Mouse (Mus musculus): ENCODE results near the gene Pbxip1. TPM values are rescaled to one million over a fixed set of nuclear protein-coding genes. Genes with fewer than 3 reads are reported as not detected.

Gene Pbxip1
- total RNA-seq, 2 experiments from 2014 or later, result 49.2 to 56.9 TPM

DNA sequence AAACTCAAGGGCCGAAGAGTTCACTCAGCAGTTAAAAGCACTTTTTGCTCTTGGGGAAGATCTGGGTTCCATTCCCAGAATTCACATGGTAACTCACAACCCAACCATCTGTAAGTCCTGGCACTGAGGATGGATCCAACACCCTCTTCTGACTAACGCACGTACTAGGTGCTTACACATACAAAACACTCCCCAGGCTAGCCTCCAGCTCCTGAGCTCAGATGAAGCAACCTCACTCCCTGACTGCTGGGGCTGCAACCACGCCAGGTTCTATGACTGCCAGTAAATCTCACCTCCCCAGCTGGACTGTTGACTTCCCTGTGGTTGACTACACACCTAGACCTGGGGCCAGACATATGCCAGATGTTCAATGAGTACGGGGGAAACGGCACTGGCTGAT is 29.6 kb upstream of the Pbxip1 start:
- intact Hi-C loops (cut with DNase I), result loop anchor here (2.0 kb wide), 1 partner anchor 42 kb away; no protein-coding TSS in a partner anchor
- DNase-seq (ENCODE audit: low spot score), result no peak

GRCm38 (mm10) chr3:89408448-89408847 is 28.1 kb upstream of the Pbxip1 start:
- intact Hi-C loops (cut with DNase I), result no loop called here
- DNase-seq (ENCODE audit: low spot score), result no peak

GRCm38 (mm10) chr3:89409701-89410100 is 26.8 kb upstream of the Pbxip1 start:
- DNase-seq (ENCODE audit: low spot score), result no peak
- intact Hi-C loops (cut with DNase I), result no loop called here

DNA sequence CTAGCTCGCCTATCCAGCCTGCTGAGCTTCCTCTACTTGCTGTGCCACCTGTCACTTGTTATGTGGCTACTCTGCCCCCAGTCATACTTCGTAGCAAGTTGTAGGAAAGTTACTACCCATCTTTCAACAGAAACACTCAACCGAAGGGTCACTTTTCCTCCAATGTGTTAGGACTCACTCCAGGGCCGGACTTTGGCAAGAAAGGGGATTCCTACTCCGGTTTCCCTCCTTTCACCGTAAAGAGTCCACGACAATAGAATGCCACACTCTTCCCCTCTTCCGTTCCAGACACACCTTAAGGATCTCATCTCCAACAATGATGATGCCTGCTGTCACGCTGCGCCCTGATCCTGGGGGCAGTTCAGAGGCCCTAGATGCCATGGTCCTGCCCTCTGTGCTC is 25.6 kb upstream of the Pbxip1 start:
- DNase-seq (ENCODE audit: low spot score), result no peak
- intact Hi-C loops (cut with DNase I), result no loop called here

DNA sequence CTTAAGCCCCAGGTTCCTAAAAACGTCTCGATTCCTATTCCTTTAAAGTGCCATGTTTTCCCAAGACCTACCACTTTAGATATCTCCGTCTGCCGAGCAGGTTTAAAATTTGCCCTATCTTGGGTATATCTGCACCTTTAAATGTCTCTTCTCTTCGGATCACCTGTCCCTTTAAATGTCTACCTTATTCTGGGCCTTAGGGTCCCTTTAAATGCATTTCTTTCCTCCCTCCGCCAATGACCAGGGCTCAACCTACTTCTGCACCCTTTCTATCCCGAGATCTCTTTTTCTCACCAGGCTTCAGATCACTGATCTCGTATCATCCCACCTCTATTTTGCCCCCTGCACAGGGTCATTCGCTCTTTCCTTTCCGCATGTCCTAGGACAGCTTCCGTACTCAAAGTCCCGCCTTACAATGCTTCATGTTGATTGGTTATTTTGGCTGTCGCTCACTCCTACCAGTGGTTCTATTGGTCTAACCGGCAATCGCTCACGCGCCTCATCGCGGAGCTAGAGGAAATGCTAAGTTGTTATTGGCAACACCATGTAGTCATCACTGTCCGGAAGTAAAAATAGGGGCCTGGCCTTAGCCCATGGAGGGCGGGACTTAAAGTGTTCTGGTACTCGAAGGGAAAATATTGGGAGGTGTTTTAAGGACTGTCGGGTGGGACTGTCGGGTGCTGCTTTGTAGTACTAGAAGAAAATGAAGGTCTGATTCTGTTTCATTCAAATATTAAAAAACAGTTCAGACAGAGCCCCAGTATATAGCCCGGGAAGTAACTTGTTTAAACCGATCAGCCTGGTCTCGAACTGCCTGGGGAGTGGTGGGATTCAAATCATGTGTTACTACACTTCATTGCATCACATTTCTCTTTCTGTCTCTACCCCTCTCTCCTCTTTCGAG is 24.8 kb upstream of the Pbxip1 start, which contains the start of gene Flad1:
TSS of gene Flad1 (minus strand) at position 381 of the 904 bp plus-strand sequence.
- intact Hi-C loops (cut with DNase I), result loop anchor here (2.0 kb wide), 1 partner anchor 15 kb away; no protein-coding TSS in a partner anchor

DNA sequence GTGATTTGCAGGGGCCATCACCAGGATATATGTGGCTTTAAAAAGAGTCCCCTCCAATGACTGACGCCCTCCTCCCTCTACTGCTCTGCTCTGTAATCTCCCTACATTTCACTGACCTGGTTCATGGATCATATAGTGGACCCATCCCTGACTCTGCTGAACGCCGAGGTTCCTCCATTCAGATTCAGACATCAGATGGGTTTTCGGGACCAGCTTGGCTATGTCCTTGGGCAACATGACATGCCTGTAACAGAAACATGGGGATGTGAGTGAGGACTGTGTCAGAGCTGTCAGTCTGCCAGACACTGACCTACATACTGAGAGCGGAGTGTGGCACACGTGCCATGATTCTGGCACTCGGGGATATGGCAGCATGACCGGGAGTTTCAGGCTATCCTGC is 20.3 kb upstream of the Pbxip1 start:
- DNase-seq (ENCODE audit: low spot score), result no peak
- intact Hi-C loops (cut with DNase I), result no loop called here

More for the DNA sequence above, 24.8 kb upstream of the Pbxip1 start, which contains the start of gene Flad1:
- peak; percentile 98 for DNase-seq (ENCODE audit: low spot score)

DNA sequence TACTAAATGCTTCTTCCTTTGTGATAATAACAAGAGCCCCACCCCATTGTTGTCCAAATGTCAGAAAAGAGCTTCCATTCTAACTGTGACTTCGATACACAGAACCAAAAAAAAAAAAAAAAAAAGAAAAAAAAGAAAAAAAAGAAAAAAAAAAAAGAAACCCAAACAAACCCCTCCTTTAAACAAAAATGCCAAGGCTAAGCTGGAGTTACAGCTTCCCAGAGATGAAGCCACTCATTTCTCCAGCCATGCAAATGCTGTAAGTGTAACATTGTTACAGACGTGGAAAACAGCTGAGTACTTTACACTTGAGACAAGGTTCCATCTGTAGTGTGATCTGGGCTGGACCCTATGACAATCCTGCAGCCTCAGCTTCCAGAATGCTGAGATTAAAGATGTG is 19.4 kb upstream of the Pbxip1 start:
- DNase-seq (ENCODE audit: low spot score), result no peak
- intact Hi-C loops (cut with DNase I), result no loop called here

DNA sequence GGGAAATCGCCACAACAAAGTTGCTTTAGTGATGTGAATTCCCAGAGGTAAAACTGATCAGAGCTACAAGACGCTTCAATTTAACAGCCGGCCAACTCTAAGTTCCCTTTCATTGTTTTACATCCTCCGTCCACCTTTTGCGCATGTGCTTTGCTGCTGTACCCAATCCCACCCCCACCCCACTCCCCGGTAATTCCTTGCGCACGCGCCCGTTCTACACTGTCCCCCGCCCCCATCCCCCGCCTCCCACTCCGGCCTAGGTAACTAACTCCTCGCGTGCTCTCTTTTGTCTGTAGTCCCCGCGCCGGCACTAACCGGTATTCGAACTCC is 18.7 kb upstream of the Pbxip1 start:
- no peak for DNase-seq (ENCODE audit: low spot score)
- intact Hi-C loops (cut with DNase I), result no loop called here

DNA sequence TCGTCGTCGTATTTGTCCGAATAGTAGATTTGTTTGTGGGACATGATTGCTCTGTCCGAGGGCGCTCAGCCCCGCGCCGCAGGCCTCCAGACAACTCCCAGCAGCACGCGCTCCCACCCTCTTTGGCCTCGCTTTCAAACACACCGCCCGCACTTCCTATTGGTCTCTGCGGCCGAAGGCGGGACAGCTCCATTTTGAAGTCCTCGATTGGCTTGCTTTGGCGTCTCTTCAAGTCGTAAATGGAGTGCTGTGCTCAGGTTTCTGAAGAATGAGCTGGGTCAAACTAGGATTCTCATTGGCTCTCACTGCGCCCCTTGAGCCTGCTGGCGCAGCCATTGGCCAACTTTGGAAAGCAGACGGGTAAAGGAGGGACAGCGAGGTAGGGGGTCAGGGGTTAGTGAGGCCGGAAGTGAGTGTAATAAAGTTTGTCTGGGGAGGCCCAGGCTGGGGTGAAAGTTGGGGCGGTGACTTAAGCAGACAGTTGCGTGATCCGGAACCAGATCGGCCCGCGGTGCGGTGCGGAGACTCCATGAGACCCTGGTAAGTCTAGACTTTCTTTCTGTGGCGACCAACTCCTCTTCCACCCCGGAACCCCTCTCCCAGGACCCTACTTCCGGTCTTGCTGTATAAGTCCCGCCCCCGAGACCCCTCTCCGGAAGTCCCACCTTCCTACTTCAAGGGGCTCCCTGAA is 18.2 kb upstream of the Pbxip1 start, which contains the start of the genes Cks1b and Shc1:
TSS of gene Cks1b (minus strand) at position 214 of the 691 bp plus-strand sequence.
TSS of gene Shc1 (plus strand) at position 274 of the 691 bp plus-strand sequence.
- intact Hi-C loops (cut with DNase I), result no loop called here
- DNase-seq (ENCODE audit: low spot score), result peak; percentile 97

- intact Hi-C loops (cut with DNase I), result no loop called here
- DNase-seq (ENCODE audit: low spot score), result peak; percentile 77
Measured at GRCm38 (mm10) chr3:89418861-89419250, 17.6 kb upstream of the Pbxip1 start.

DNA sequence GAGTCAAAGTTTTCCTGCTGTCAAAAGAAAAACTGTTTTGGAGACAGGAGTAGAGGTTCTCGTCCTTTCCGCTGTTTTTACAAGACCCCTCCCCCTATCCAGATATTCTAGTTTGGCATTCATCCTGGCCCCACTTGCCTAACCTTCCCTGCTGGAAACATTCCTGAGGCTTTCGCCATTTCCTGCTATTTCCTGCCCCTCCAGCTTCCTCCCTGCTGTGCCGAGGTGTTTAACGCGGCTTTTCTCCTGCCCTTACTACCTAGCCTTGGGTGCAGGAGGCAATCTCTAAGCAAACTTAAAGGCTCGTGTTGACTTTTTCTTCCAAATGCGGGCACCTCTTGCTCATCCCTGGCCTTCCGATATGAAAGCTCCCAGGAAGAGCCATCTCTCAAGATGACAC is 16.9 kb upstream of the Pbxip1 start:
- intact Hi-C loops (cut with DNase I), result no loop called here

DNA sequence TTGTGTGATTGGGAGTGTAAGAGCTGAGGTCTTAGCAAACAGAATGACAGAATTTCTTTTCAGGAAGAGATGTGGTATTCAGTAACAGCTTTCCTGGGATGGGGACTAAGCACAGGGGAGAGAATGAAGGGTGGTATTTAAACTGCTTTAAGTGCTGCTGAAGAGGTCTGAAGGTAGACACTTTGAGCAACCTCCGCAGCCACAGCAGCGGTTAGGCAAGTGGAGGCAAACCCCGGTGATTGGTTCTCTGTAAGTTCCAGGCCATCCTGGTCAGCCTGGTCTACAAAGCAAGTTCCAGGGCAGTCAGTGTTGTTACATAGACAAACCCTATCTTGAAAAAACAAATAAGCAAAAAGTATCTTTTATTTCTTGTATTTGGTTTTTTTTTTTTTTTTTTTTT is 16.5 kb upstream of the Pbxip1 start:
- DNase-seq (ENCODE audit: low spot score), result no peak
- intact Hi-C loops (cut with DNase I), result no loop called here

More for the DNA sequence above, 16.9 kb upstream of the Pbxip1 start:
- peak; percentile 65 for DNase-seq (ENCODE audit: low spot score)

DNA sequence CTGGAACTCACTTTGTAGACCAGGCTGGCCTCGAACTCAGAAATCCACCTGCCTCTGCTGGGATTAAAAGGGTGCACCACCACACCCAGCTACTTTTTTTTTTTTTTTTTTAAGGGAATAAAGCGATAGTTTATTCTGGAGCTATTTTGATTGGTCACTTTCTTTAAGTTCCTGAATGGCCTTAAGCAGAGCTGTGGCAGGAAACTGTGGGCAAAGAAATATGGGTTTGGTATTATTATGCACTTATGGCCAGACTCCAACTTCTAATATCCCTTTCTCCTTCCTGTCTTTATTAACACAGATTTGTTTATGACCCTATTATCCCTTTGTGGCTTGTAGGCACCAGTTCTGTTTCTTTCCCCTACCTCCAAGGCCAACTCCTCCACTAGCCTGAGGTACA is 16.1 kb upstream of the Pbxip1 start:
- no peak for DNase-seq (ENCODE audit: low spot score)
- intact Hi-C loops (cut with DNase I), result no loop called here

DNA sequence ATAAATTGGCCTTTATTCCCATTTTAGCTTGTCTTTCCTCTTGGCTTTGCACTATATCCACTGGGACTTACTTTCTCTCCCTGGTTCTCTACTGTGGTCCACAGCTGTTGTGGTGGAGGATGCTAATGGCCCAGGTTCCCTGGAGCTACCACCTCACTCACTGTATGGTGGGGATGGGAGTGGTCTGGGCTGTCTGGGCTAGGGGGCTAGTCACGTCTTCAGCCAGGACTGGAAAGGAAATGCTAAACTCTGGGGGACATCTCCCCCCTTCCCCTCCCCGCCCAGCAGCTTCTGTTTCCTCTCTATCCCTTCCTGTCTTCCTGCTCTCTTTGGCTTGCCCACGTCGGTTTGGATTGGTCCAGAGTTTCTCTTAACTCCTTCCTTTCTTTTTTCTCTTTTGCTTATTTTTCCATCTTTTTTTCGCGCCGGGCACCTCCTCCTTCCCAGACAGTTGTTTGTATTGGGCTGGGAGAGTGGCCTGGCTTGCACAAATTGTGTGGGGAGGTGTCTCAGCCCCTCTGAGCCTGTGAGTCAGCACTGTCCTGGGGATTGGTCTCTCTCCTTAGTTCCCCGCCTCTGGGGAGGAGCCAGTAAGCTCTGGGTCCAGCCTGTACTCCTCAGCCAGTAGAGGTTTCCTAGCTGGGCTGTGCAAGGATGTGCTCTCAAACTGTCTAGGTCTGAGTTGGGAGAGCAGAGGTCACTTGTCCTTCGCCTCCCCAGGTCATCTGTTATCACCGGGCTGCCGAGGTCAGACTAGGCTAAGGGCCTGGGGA is 15.3 kb upstream of the Pbxip1 start:
- peak; percentile 89 for DNase-seq (ENCODE audit: low spot score)
- intact Hi-C loops (cut with DNase I), result no loop called here

DNA sequence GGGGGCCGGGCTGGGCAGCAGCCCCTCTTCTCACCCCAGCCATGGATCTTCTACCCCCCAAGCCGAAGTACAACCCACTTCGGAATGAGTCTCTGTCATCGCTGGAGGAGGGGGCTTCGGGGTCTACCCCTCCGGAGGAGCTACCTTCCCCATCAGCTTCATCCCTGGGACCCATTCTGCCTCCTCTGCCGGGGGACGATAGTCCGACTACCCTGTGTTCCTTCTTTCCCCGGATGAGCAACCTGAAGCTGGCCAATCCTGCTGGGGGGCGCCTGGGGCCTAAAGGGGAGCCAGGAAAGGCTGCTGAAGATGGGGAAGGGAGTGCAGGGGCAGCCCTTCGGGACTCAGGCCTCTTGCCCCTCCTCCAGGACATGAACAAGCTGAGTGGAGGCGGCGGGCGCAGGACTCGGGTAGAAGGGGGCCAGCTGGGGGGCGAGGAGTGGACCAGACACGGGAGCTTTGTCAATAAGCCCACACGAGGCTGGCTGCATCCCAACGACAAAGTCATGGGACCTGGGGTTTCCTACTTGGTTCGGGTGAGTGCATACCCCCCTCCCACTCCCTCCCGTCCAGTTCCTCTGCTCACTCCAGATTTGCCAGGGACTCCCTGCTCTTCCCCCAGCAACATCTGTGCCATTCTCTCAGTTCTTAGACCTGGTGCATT is 14.6 kb upstream of the Pbxip1 start:
- DNase-seq (ENCODE audit: low spot score), result no peak
- intact Hi-C loops (cut with DNase I), result no loop called here

- intact Hi-C loops (cut with DNase I), result no loop called here
- no peak for DNase-seq (ENCODE audit: low spot score)
Measured at GRCm38 (mm10) chr3:89422556-89423205, 13.8 kb upstream of the Pbxip1 start.

DNA sequence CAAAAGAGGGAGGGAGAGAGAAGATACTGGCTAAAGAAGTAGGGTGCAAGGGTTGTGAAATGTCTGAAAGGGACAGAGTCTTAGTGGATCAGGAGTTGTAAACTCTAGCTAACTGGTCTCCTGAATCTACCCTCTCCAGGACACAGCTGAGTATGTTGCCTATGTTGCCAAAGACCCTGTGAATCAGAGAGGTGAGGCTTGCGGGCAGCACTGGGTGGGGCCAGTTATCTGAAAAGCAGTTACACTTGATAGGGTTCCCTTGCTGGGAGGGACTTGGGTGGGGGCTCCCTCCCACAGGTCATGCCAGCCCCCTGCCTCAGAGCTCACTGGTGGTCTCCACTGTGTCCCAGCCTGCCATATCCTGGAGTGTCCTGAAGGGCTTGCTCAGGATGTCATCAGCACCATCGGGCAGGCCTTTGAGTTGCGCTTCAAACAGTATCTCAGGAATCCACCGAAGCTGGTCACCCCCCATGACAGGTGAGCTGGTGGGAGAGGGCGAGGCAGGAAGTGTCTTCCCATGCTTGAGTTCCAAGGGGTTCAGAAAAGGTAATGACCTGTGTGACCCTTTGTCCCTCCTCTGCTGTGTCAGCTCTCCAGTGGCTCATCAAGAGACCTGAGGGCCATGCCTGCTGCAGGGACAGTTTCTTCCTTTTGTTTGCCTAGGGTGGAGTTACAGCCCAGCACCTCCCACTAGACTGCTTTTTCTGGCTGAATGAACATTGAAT is 11.9 kb upstream of the Pbxip1 start:
- intact Hi-C loops (cut with DNase I), result no loop called here
- no peak for DNase-seq (ENCODE audit: low spot score)

DNA sequence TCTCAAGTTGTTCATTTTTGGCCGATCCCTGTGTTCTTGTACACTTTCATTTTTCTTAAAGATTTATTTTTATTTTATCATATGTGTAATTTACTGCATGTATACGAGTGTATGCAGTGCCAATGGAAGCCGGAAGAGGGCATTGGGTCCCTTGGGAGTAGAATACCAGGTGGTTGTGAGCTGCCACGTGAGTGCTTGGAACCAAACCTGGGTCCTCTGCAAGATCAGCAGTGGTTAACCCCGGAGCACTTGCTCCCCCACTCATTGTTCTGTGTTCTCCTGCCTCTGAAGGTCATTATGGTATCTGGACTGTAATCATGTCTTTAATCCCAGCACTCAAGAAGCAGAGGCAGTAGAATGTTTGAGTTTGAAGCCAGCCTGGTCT is 11.4 kb upstream of the Pbxip1 start:
- intact Hi-C loops (cut with DNase I), result no loop called here
- no peak for DNase-seq (ENCODE audit: low spot score)

GRCm38 (mm10) chr3:89425876-89426275 is 10.6 kb upstream of the Pbxip1 start:
- intact Hi-C loops (cut with DNase I), result no loop called here
- DNase-seq (ENCODE audit: low spot score), result no peak

All from heart, postnatal 25 days (tissue).